16 mouse cellular contexts compared by ENCODE assay signal in genomic region chr1:178219166-178220077, GRCm38 (mm10). TPM values are rescaled to one million over a fixed set of nuclear protein-coding genes. Genes with fewer than 3 reads are reported as not detected.
A peak's percentile ranks its signal among the peaks of the same experiment; 100 is the strongest.
DNase-seq lines count a peak whose midpoint lies in the region; ATAC-seq and TF ChIP-seq lines count a peak whose summit lies in the region.
"Had no signal": no experiment of that assay in that cellular context is flagged by ENCODE, and none has a peak within 500 bp of the region (broad histone marks: within the 10 kb centered on the region; RNA-seq: fewer than 3 reads in every experiment).

No protein-coding gene starts in this region.

- TF ChIP-seq EP300 in ES-Bruce4 (IDR thresholded peaks at IDR 0.05; ENCODE audit: insufficient read depth, low read depth, low read length), result no peak

- no peak for TF ChIP-seq POLR2A in ES-Bruce4 (IDR thresholded peaks at IDR 0.05; ENCODE audit: insufficient read depth, low read length)

- DNase-seq in cerebellum, adult 9-11 months, result peak; percentile 36
- DNase-seq in cerebellum, postnatal 4 days (ENCODE audit: low spot score in 2 of 2), result no peak
- no peak for DNase-seq in heart, embryonic 10.5 days (ENCODE audit: low spot score)
- no peak for DNase-seq in midbrain, embryonic 14.5 days
- DNase-seq: embryo, embryonic 11 days; gastrocnemius, postnatal 10 days; spleen, adult 18-20 months had no signal

- H3K36me3 ChIP-seq in ES-Bruce4 (ENCODE audit: control insufficient read depth, insufficient read depth, low read length, poor library complexity, severe bottlenecking), result no peaks in the 10 kb centered on the region
- H3K36me3 ChIP-seq in heart, embryonic 10.5 days, result peaks cover 15% of the 10 kb centered on the region; the same call in 1 of the 2 replicates
- H3K36me3 ChIP-seq in lung, embryonic 16.5 days (ENCODE audit: control insufficient read depth, insufficient read depth, low read length), result peaks cover 1% of the 10 kb centered on the region
- no peaks in the 10 kb centered on the region; the same call in 1 of the 2 replicates for H3K36me3 ChIP-seq in midbrain, embryonic 14.5 days (ENCODE audit: control insufficient read depth, insufficient read depth, low read length)
- no peaks in the 10 kb centered on the region for H3K36me3 ChIP-seq in hindbrain, embryonic 16.5 days (ENCODE audit: control insufficient read depth, insufficient read depth, low read length)
- H3K36me3 ChIP-seq in neural tube, embryonic 15.5 days, result peaks cover 3% of the 10 kb centered on the region
- H3K36me3 ChIP-seq: limb, embryonic 12.5 days had no signal

- 57% methylated on average over 5 of the region's 5 CpGs for WGBS in heart, embryonic 10.5 days
- 46% methylated on average over 5 of the region's 5 CpGs for WGBS in lung, embryonic 16.5 days
- WGBS in midbrain, embryonic 14.5 days, result 89% methylated on average over 5 of the region's 5 CpGs
- WGBS in hindbrain, embryonic 16.5 days, result 83% methylated on average over 5 of the region's 5 CpGs
- 92% methylated on average over 5 of the region's 5 CpGs for WGBS in neural tube, embryonic 15.5 days

- peaks cover 6% of the 10 kb centered on the region for H3K9me3 ChIP-seq in ES-Bruce4 (replicated peaks; ENCODE audit: control insufficient read depth, insufficient read depth, low read length, poor library complexity, severe bottlenecking)
- H3K9me3 ChIP-seq in heart, embryonic 10.5 days, result 0 out of 2 replicates have a peak, but pooled peaks cover 2% of the 10 kb centered on the region
- H3K9me3 ChIP-seq in lung, embryonic 16.5 days (ENCODE audit: control insufficient read depth, low read length), result peaks cover 1% of the 10 kb centered on the region; the same call in 1 of the 2 replicates
- H3K9me3 ChIP-seq in midbrain, embryonic 14.5 days (ENCODE audit: control insufficient read depth, low read length), result peaks cover 2% of the 10 kb centered on the region
- 0 out of 2 replicates have a peak, but pooled peaks cover 3% of the 10 kb centered on the region for H3K9me3 ChIP-seq in hindbrain, embryonic 16.5 days (ENCODE audit: control insufficient read depth, low read length)
- peaks cover 3% of the 10 kb centered on the region; the same call in 1 of the 2 replicates for H3K9me3 ChIP-seq in neural tube, embryonic 15.5 days (replicated peaks)
- H3K9me3 ChIP-seq: limb, embryonic 12.5 days had no signal

- no peak overlapping the region for H3K4me2 ChIP-seq in lung, embryonic 16.5 days (ENCODE audit: low read depth, low read length)
- no peak overlapping the region for H3K4me2 ChIP-seq in midbrain, embryonic 14.5 days (ENCODE audit: low read length)
- no peak overlapping the region for H3K4me2 ChIP-seq in hindbrain, embryonic 16.5 days (ENCODE audit: low read length)
- no peak overlapping the region for H3K4me2 ChIP-seq in neural tube, embryonic 15.5 days
- H3K4me2 ChIP-seq: hindbrain, embryonic 14.5 days; limb, embryonic 12.5 days had no signal

- no peak for ATAC-seq in lung, embryonic 16.5 days (ENCODE audit: low read depth)
- no peak for ATAC-seq in midbrain, embryonic 14.5 days (ENCODE audit: low FRiP score, low TSS enrichment)
- no peak for ATAC-seq in hindbrain, embryonic 16.5 days
- no peak for ATAC-seq in neural tube, embryonic 15.5 days (ENCODE audit: low FRiP score)
- ATAC-seq: activated CD4-positive, CD25-positive, alpha-beta regulatory T cell, adult 4 months had no signal

- no peaks in the 10 kb centered on the region for H3K27me3 ChIP-seq in ES-Bruce4 (ENCODE audit: control insufficient read depth, insufficient read depth, low read length, poor library complexity, severe bottlenecking)
- no peaks in the 10 kb centered on the region for H3K27me3 ChIP-seq in heart, embryonic 10.5 days (ENCODE audit: insufficient read depth, poor library complexity, severe bottlenecking)
- no peaks in the 10 kb centered on the region for H3K27me3 ChIP-seq in lung, embryonic 16.5 days (ENCODE audit: control insufficient read depth, insufficient read depth, low read depth, low read length)
- H3K27me3 ChIP-seq in midbrain, embryonic 14.5 days (ENCODE audit: control insufficient read depth, insufficient read depth, low read length), result no peaks in the 10 kb centered on the region
- no peaks in the 10 kb centered on the region for H3K27me3 ChIP-seq in hindbrain, embryonic 16.5 days (replicated peaks; ENCODE audit: control insufficient read depth, insufficient read depth, low read length)
- H3K27me3 ChIP-seq in neural tube, embryonic 15.5 days (replicated peaks), result no peaks in the 10 kb centered on the region
- H3K27me3 ChIP-seq: limb, embryonic 12.5 days; megakaryocyte, embryonic 14.5 days had no signal

- no peak overlapping the region for H3K4me3 ChIP-seq in ES-Bruce4 (ENCODE audit: low read depth, low read length)
- H3K4me3 ChIP-seq in heart, embryonic 10.5 days, result no peak overlapping the region
- no peak overlapping the region for H3K4me3 ChIP-seq in lung, embryonic 16.5 days (ENCODE audit: low read length)
- H3K4me3 ChIP-seq in midbrain, embryonic 14.5 days (replicated peaks; ENCODE audit: low read depth, low read length), result no peak overlapping the region
- H3K4me3 ChIP-seq in hindbrain, embryonic 16.5 days (ENCODE audit: low read length), result no peak overlapping the region
- H3K4me3 ChIP-seq in neural tube, embryonic 15.5 days (replicated peaks), result no peak overlapping the region
- H3K4me3 ChIP-seq: limb, embryonic 12.5 days; megakaryocyte, embryonic 14.5 days; myocyte had no signal

- H3K9ac ChIP-seq in ES-Bruce4 (ENCODE audit: low read depth, poor library complexity, severe bottlenecking), result no peak overlapping the region
- H3K9ac ChIP-seq in lung, embryonic 16.5 days (ENCODE audit: low read length), result no peak overlapping the region
- H3K9ac ChIP-seq in midbrain, embryonic 14.5 days (replicated peaks; ENCODE audit: low read length), result no peak overlapping the region
- H3K9ac ChIP-seq in hindbrain, embryonic 16.5 days (ENCODE audit: low read depth, low read length), result no peak overlapping the region
- no peak overlapping the region for H3K9ac ChIP-seq in neural tube, embryonic 15.5 days (replicated peaks)
- H3K9ac ChIP-seq: hindbrain, embryonic 14.5 days; limb, embryonic 12.5 days had no signal

- TF ChIP-seq CTCF in ES-Bruce4 (IDR thresholded peaks at IDR 0.05; ENCODE audit: low read depth, low read length), result no peak

- H3K27ac ChIP-seq in ES-Bruce4 (ENCODE audit: insufficient read depth, low read length), result 0 out of 2 replicates have a peak overlapping the region, but pooled peaks have one; percentile 28
- H3K27ac ChIP-seq in heart, embryonic 10.5 days, result peak overlapping the region; percentile 84
- peak overlapping the region; percentile 67; the same call in 1 of the 2 replicates for H3K27ac ChIP-seq in lung, embryonic 16.5 days (ENCODE audit: low read length)
- H3K27ac ChIP-seq in midbrain, embryonic 14.5 days (replicated peaks; ENCODE audit: low read depth, low read length), result no peak overlapping the region
- H3K27ac ChIP-seq in hindbrain, embryonic 16.5 days (ENCODE audit: low read depth, low read length), result no peak overlapping the region
- no peak overlapping the region for H3K27ac ChIP-seq in neural tube, embryonic 15.5 days (replicated peaks)
- H3K27ac ChIP-seq: hindbrain, embryonic 14.5 days; limb, embryonic 12.5 days had no signal

- peaks cover 3% of the 10 kb centered on the region for H3K4me1 ChIP-seq in ES-Bruce4 (ENCODE audit: control insufficient read depth, insufficient read depth, low read length)
- H3K4me1 ChIP-seq in heart, embryonic 10.5 days, result peaks cover 5% of the 10 kb centered on the region
- peaks cover 12% of the 10 kb centered on the region for H3K4me1 ChIP-seq in lung, embryonic 16.5 days (replicated peaks; ENCODE audit: control insufficient read depth, insufficient read depth, low read length)
- H3K4me1 ChIP-seq in midbrain, embryonic 14.5 days (ENCODE audit: control insufficient read depth, insufficient read depth, low read length), result no peaks in the 10 kb centered on the region
- no peaks in the 10 kb centered on the region for H3K4me1 ChIP-seq in hindbrain, embryonic 16.5 days (ENCODE audit: control insufficient read depth, insufficient read depth, low read depth, low read length)
- H3K4me1 ChIP-seq in neural tube, embryonic 15.5 days, result no peaks in the 10 kb centered on the region
- H3K4me1 ChIP-seq: limb, embryonic 12.5 days had no signal

RNA-seq across cellular contexts. Expression of gene Desi2, which starts 32.2 kb away (rescaled TPM):
- 30.7 and 32.5 TPM in 2 replicates for polyA plus RNA-seq in ES-Bruce4 (2011; ENCODE audit: insufficient read depth, insufficient read length, low read depth, missing spikeins)
- polyA plus RNA-seq in heart, embryonic 10.5 days (2016; fragmentation: Nextera tagmentation; extraction: Ambion mirVana), result 19.7 and 22.8 TPM in 2 replicates
- polyA plus RNA-seq in lung, embryonic 16.5 days (2015; fragmentation: Nextera tagmentation; extraction: Ambion mirVana), result 22.1 and 23.3 TPM in 2 replicates
- 21.8 and 22.9 TPM in 2 replicates for polyA plus RNA-seq in midbrain, embryonic 14.5 days (2014; fragmentation: Nextera tagmentation; extraction: Ambion mirVana)
- polyA plus RNA-seq in hindbrain, embryonic 16.5 days (2015; fragmentation: Nextera tagmentation; extraction: Ambion mirVana), result 20.1 and 21.0 TPM in 2 replicates
- polyA plus RNA-seq in neural tube, embryonic 15.5 days (2015; fragmentation: Nextera tagmentation; extraction: Ambion mirVana), result 22.0 and 23.6 TPM in 2 replicates

Comparison
In these comparisons a context has a peak if more than half of its experiments do, and no peak if none do; other contexts are left out.
1. H3K27ac ChIP-seq: peak in ES-Bruce4 (single experiment), heart, embryonic 10.5 days (single experiment) and lung, embryonic 16.5 days (single experiment); none in midbrain, embryonic 14.5 days (single experiment), hindbrain, embryonic 16.5 days (single experiment) and neural tube, embryonic 15.5 days (single experiment).